ENCODE assay signal across 20 mouse cellular contexts in the genomic region with DNA sequence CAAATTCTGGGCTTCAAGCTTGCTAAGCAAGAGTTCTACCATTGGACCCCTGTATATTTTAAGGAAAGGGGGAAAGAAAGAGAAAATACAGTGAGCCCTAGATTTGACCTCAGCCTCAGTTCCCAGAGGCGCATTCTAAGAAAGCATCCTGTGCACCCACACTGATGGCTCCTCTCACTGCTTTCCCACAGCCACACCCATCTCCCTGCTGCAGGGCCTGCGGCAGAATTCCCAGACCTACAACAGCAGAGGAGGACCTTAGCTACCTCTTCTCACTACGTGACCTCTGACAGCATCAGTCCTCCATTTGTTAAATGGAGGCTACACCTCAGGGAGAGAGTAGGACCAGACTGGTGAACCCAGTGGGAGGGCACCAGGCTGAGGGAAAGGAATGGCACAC. TPM values are rescaled to one million over a fixed set of nuclear protein-coding genes. Genes with fewer than 3 reads are reported as not detected.
DNase-seq lines count a peak whose midpoint lies in the region; TF ChIP-seq lines count a peak whose summit lies in the region.
"Had no signal": no experiment of that assay in that cellular context is flagged by ENCODE, and none has a peak within 500 bp of the region (broad histone marks: within the 10 kb centered on the region; RNA-seq: fewer than 3 reads in every experiment).

No protein-coding gene starts in this region.

- TF ChIP-seq CTCF in layer of hippocampus, adult 2 months (conservative IDR thresholded peaks at IDR 0.05): no peak
- no peak for TF ChIP-seq CTCF in bone marrow macrophage, adult 2 months (IDR thresholded peaks at IDR 0.05; ENCODE audit: low read depth, low read length)

- peaks cover 69% of the 10 kb centered on the region for H3K4me1 ChIP-seq in bone marrow macrophage, adult 2 months (ENCODE audit: control insufficient read depth, insufficient read depth, low read length)
- H3K4me1 ChIP-seq: forebrain, embryonic 15.5 days had no signal

- DNase-seq in heart, adult 11 months: peak; percentile 86
- DNase-seq in heart, postnatal 4 days: no peak
- no peak for DNase-seq in layer of hippocampus, adult 2 months (ENCODE audit: low spot score in 2 of 2)
- no peak for DNase-seq in layer of hippocampus, adult 18-20 months (ENCODE audit: low spot score in 2 of 2)
- peak; percentile 52 for DNase-seq in ZHBTc4 (ENCODE audit: low read depth, low spot score)
- no peak for DNase-seq in cerebellum, postnatal 36 days
- no peak for DNase-seq in adrenal gland, postnatal 36 days
- DNase-seq: adrenal gland, adult 8-10 months; adrenal gland, postnatal 14 days; cerebellum, adult 11 months; cerebellum, adult 18-20 months; cerebellum, adult 8-10 months; cerebellum, adult 9-11 months; cerebellum, postnatal 14 days; forebrain, postnatal 0 days had no signal

- no peak overlapping the region for H3K4me3 ChIP-seq in layer of hippocampus, adult 2 months
- H3K4me3 ChIP-seq in bone marrow macrophage, adult 2 months (ENCODE audit: insufficient read depth, low read length): no peak overlapping the region
- H3K4me3 ChIP-seq: embryonic facial prominence, embryonic 10.5 days; embryonic facial prominence, embryonic 12.5 days; forebrain, embryonic 13.5 days; forebrain, embryonic 15.5 days had no signal

- H3K27ac ChIP-seq in layer of hippocampus, adult 2 months: 0 out of 2 replicates have a peak overlapping the region, but pooled peaks have one; percentile 23
- H3K27ac ChIP-seq in bone marrow macrophage, adult 2 months (ENCODE audit: insufficient read depth, low read depth, low read length): peak overlapping the region; percentile 27; the same call in 1 of the 2 replicates
- H3K27ac ChIP-seq: embryonic facial prominence, embryonic 10.5 days; embryonic facial prominence, embryonic 12.5 days; forebrain, embryonic 13.5 days; forebrain, embryonic 15.5 days had no signal

- TF ChIP-seq POLR2A in bone marrow macrophage, adult 2 months (IDR thresholded peaks at IDR 0.05; ENCODE audit: borderline replicate concordance, low read depth, low read length): no peak

RNA-seq across cellular contexts. Expression of a gene that starts 18.1 kb away (rescaled TPM):
- total RNA-seq in heart, postnatal 4 days (2021): 10 to 100 TPM; 75.1 to 77.4 TPM
- total RNA-seq in layer of hippocampus, adult 2 months (2021): 100 to 1,000 TPM; 173 to 184 TPM
- 100 to 1,000 TPM; 168 to 176 TPM for total RNA-seq in layer of hippocampus, adult 18-20 months (2021)
- 18.8 and 19.4 TPM in 2 replicates for polyA plus RNA-seq in bone marrow macrophage, adult 2 months (2012; ENCODE audit: insufficient read depth, insufficient read length, missing spikeins)
- total RNA-seq in adrenal gland, postnatal 36 days (2021): 10 to 100 TPM; 75.9 to 82.8 TPM

Comparison
In these comparisons a context has a peak if more than half of its experiments do, and no peak if none do; other contexts are left out.
1. DNase-seq: peak in heart, adult 11 months (single experiment) and ZHBTc4 (single experiment); none in heart, postnatal 4 days (single experiment), layer of hippocampus, adult 2 months (0 of 2), layer of hippocampus, adult 18-20 months (0 of 2), cerebellum, postnatal 36 days (0 of 2) and adrenal gland, postnatal 36 days (0 of 2).